Mouse (Mus musculus) CH12.LX (cell line): ENCODE measurements around the gene Tnnc1. TPM values are rescaled to one million over a fixed set of nuclear protein-coding genes. Genes with fewer than 3 reads are reported as not detected.

Experiments
- DNase-seq: peaks from one replicate; pipeline ENCODE4 v3.0.0-alpha.2; 2013; ENCODE audit errors: extremely low read depth
- H3K27ac ChIP-seq: 2 replicates; pipeline ENCODE4 v1.5.1; 2012; ENCODE audit warnings: low read depth, mild to moderate bottlenecking, control low read depth, moderate library complexity; ENCODE audit not compliant: insufficient read depth
- H3K27me3 ChIP-seq: replicated peaks from 2 replicates; pipeline ENCODE3; 2012; ENCODE audit warnings: inconsistent platforms
- H3K36me3 ChIP-seq, 2 experiments: replicated peaks in 1 of 2; 2 replicates each; pipeline versions ENCODE3 to v1.6.1; 2012; ENCODE audit warnings: inconsistent platforms in 1 of 2, low read length in 1 of 2, mild to moderate bottlenecking in 1 of 2, mixed read lengths in 1 of 2, moderate library complexity in 1 of 2; ENCODE audit not compliant: control insufficient read depth in 1 of 2, insufficient read depth in 1 of 2
- H3K4me1 ChIP-seq, 2 experiments: 2 replicates each; pipeline ENCODE4 v1.6.1; 2012; ENCODE audit warnings: inconsistent platforms in 1 of 2, moderate library complexity in 1 of 2; ENCODE audit not compliant: insufficient read depth in 2 of 2, control insufficient read depth in 1 of 2
- H3K4me2 ChIP-seq: 2 replicates; pipeline ENCODE4 v1.6.1; 2012; ENCODE audit warnings: low read depth, mild to moderate bottlenecking, control low read depth; ENCODE audit not compliant: poor library complexity, insufficient read depth, severe bottlenecking
- H3K4me3 ChIP-seq, 3 experiments: fragments of 150-350 bp in 1 of 3; sonication (generic) in 1 of 3; replicated peaks in 1 of 3; 2 replicates each; pipeline versions ENCODE3 to v1.5.1; 2011 to 2012; ENCODE audit warnings: low read depth in 2 of 3, low read length in 2 of 3, mild to moderate bottlenecking in 2 of 3, moderate library complexity in 2 of 3, control low read depth in 1 of 3, improper control_type of control experiment in 1 of 3, inconsistent platforms in 1 of 3, mixed read lengths in 1 of 3; ENCODE audit not compliant: poor library complexity in 1 of 3
- H3K79me2 ChIP-seq: replicated peaks from 2 replicates; pipeline ENCODE4 v1.6.1; 2012; ENCODE audit warnings: mild to moderate bottlenecking, moderate library complexity; ENCODE audit not compliant: control insufficient read depth, poor library complexity, insufficient read depth, severe bottlenecking; ENCODE audit errors: extremely low read depth
- H3K9ac ChIP-seq: 2 replicates; pipeline ENCODE4 v1.6.1; 2012; ENCODE audit warnings: low read depth, mild to moderate bottlenecking, control low read depth, moderate library complexity; ENCODE audit not compliant: insufficient read depth
- H3K9me3 ChIP-seq: replicated peaks from 2 replicates; pipeline ENCODE3; 2012; ENCODE audit warnings: low read length, inconsistent platforms, mixed read lengths
- CHD1 ChIP-seq: IDR thresholded peaks from 2 replicates; pipeline ENCODE4 v1.6.1; 2012; ENCODE audit warnings: low read depth, low read length, improper control_type of control experiment, inconsistent platforms
- CHD2 ChIP-seq: IDR thresholded peaks from 2 replicates; pipeline ENCODE4 v1.6.1; 2011; ENCODE audit warnings: low read length, improper control_type of control experiment
- CTCF ChIP-seq, 2 experiments: IDR thresholded peaks in 1 of 2; conservative IDR thresholded peaks in 1 of 2; 2 replicates each; pipeline ENCODE4 v1.5.1; 2011 to 2012; ENCODE audit warnings: low read depth in 2 of 2, low read length in 2 of 2, improper control_type of control experiment in 1 of 2, inconsistent platforms in 1 of 2, mild to moderate bottlenecking in 1 of 2, moderate library complexity in 1 of 2
- E2F4 ChIP-seq: IDR thresholded peaks from 2 replicates; pipeline ENCODE4 v1.6.1; 2011; ENCODE audit warnings: low read depth, low read length, improper control_type of control experiment; ENCODE audit not compliant: insufficient replicate concordance
- ELF1 ChIP-seq: IDR thresholded peaks from 2 replicates; pipeline ENCODE4 v1.6.1; 2014; ENCODE audit warnings: low read depth, mild to moderate bottlenecking, inconsistent platforms, low read length, improper control_type of control experiment
- EP300 ChIP-seq: IDR thresholded peaks from 2 replicates; pipeline ENCODE4 v1.6.1; 2011; ENCODE audit warnings: low read length, improper control_type of control experiment
- ETS1 ChIP-seq: conservative IDR thresholded peaks from 2 replicates; pipeline ENCODE4 v1.6.1; 2012; ENCODE audit warnings: low read depth, mild to moderate bottlenecking, inconsistent platforms, low read length, improper control_type of control experiment, moderate library complexity
- GABPA ChIP-seq: IDR thresholded peaks from 2 replicates; pipeline ENCODE4 v1.6.1; 2012; ENCODE audit warnings: low read depth, low read length, improper control_type of control experiment, inconsistent platforms; ENCODE audit not compliant: insufficient replicate concordance
- IRF4 ChIP-seq: IDR thresholded peaks from 2 replicates; pipeline ENCODE4 v1.6.1; 2014; ENCODE audit warnings: low read depth, mild to moderate bottlenecking, inconsistent platforms, low read length, improper control_type of control experiment
- JUN ChIP-seq: IDR thresholded peaks from 2 replicates; pipeline ENCODE4 v1.6.1; 2011; ENCODE audit warnings: low read depth, mild to moderate bottlenecking, low read length, improper control_type of control experiment, moderate library complexity; ENCODE audit not compliant: insufficient read depth
- JUND ChIP-seq: conservative IDR thresholded peaks from 2 replicates; pipeline ENCODE4 v1.6.1; 2011; ENCODE audit warnings: low read depth, low read length, improper control_type of control experiment
- KAT2A ChIP-seq: IDR thresholded peaks from 2 replicates; pipeline ENCODE4 v1.6.1; 2012; ENCODE audit warnings: low read length, improper control_type of control experiment, inconsistent platforms; ENCODE audit not compliant: insufficient replicate concordance
- MAFK ChIP-seq: IDR thresholded peaks from 2 replicates; pipeline ENCODE4 v1.6.1; 2011; ENCODE audit warnings: low read length, improper control_type of control experiment; ENCODE audit not compliant: insufficient replicate concordance
- MAX ChIP-seq: IDR thresholded peaks from 2 replicates; pipeline ENCODE4 v1.6.1; 2011; ENCODE audit warnings: low read length, improper control_type of control experiment
- MEF2A ChIP-seq: IDR thresholded peaks from 2 replicates; pipeline ENCODE4 v1.6.1; 2014; ENCODE audit warnings: low read depth, mild to moderate bottlenecking, inconsistent platforms, low read length, improper control_type of control experiment, borderline replicate concordance
- MYC ChIP-seq: IDR thresholded peaks from 2 replicates; pipeline ENCODE4 v1.6.1; 2011; ENCODE audit warnings: low read depth, mild to moderate bottlenecking, improper control_type of control experiment, low read length
- PAX5 ChIP-seq: IDR thresholded peaks from 2 replicates; pipeline ENCODE4 v1.6.1; 2012; ENCODE audit warnings: low read length, inconsistent platforms, mixed read lengths
- POLR2AphosphoS2 ChIP-seq: IDR thresholded peaks from 2 replicates; pipeline ENCODE4 v1.6.1; 2011; ENCODE audit warnings: low read depth, low read length, improper control_type of control experiment
- SIN3A ChIP-seq: IDR thresholded peaks from 2 replicates; pipeline ENCODE4 v1.6.1; 2012; ENCODE audit warnings: low read length, improper control_type of control experiment, inconsistent platforms
- SMC3 ChIP-seq: IDR thresholded peaks from 2 replicates; pipeline ENCODE4 v1.6.1; 2011; ENCODE audit warnings: low read depth, low read length, improper control_type of control experiment
- TBP ChIP-seq: conservative IDR thresholded peaks from 2 replicates; pipeline ENCODE4 v1.6.1; 2011; ENCODE audit warnings: low read depth, low read length, improper control_type of control experiment
- TCF12 ChIP-seq: IDR thresholded peaks from 2 replicates; pipeline ENCODE4 v1.6.1; 2014; ENCODE audit warnings: low read depth, mild to moderate bottlenecking, inconsistent platforms, low read length, improper control_type of control experiment
- UBTF ChIP-seq: IDR thresholded peaks from 2 replicates; pipeline ENCODE4 v1.6.1; 2012; ENCODE audit warnings: low read depth, mild to moderate bottlenecking, inconsistent platforms, low read length, improper control_type of control experiment, moderate library complexity
- USF1 ChIP-seq: IDR thresholded peaks from 2 replicates; pipeline ENCODE4 v1.6.1; 2014; ENCODE audit warnings: low read depth, mild to moderate bottlenecking, inconsistent platforms, low read length, improper control_type of control experiment
- USF2 ChIP-seq: conservative IDR thresholded peaks from 2 replicates; pipeline ENCODE4 v1.6.1; 2011; ENCODE audit warnings: low read depth, low read length, improper control_type of control experiment
- ZC3H11A ChIP-seq: IDR thresholded peaks from 2 replicates; pipeline ENCODE4 v1.6.1; 2012; ENCODE audit warnings: low read depth, mild to moderate bottlenecking, inconsistent platforms, low read length, improper control_type of control experiment
- ZKSCAN1 ChIP-seq: IDR thresholded peaks from 2 replicates; pipeline ENCODE4 v1.6.1; 2012; ENCODE audit warnings: low read depth, inconsistent platforms, low read length, improper control_type of control experiment, borderline replicate concordance
- ZMIZ1 ChIP-seq: IDR thresholded peaks from 2 replicates; pipeline ENCODE4 v1.6.1; 2012; ENCODE audit warnings: low read depth, mild to moderate bottlenecking, inconsistent platforms, low read length, improper control_type of control experiment
- dilution Hi-C: fragments of 300-500 bp; cut with MboI; formaldehyde crosslinking; loops from 2 replicates; pipeline ENCODE4 v1.14.3; 2020; ENCODE audit warnings: low sequenced_read_pairs; ENCODE audit not compliant: extremely low pct_unique_long_range_greater_than_20kb, extremely low pct_ligation_motif_present
- in situ Hi-C: fragments of 300-500 bp; cut with MboI; formaldehyde crosslinking; loops from 3 replicates; pipeline ENCODE4 v1.14.3; 2019; ENCODE audit warnings: low sequenced_read_pairs, low pct_ligation_motif_present, low pct_unique_long_range_greater_than_20kb, mixed read lengths
- polyA plus RNA-seq: library from polyadenylated mRNA; unstranded; fragments of >175 nt; gene quantifications from 2 replicates; pipeline ENCODE4 v1.2.1, GENCODE M21; 2012; ENCODE audit warnings: low read depth; ENCODE audit not compliant: insufficient read length
- total RNA-seq, 2 experiments: library from RNA; depleted of rRNA; stranded (reverse); fragments of 300-350 nt in 1 of 2; fragments of >200 nt in 1 of 2; gene quantifications; 2 replicates each; pipeline ENCODE4 v1.2.3; 2012 to 2014

Gene Tnnc1
- total and polyA plus RNA-seq, 3 experiments = 0.25 to 0.66 (median 0.63) TPM

GRCm38 (mm10) chr14:31230442-31230841 lies 22.3 kb downstream of the Tnnc1 start:
- in situ Hi-C loops = no loop called here
- dilution Hi-C loops = no loop called here
- TF ChIP-seq PAX5 (no peak), ELF1 (no peak), KAT2A (no peak), MYC (no peak), SMC3 (no peak), TBP (no peak), TCF12 (no peak), CHD1 (no peak), MAFK (no peak), GABPA (no peak), E2F4 (no peak), UBTF (no peak), CTCF (conservative IDR thresholded peaks at IDR 0.05 in 1 of 2, IDR thresholded peaks at IDR 0.05 in 1 of 2; ENCODE audit: low read depth in 2 of 2, low read length in 2 of 2) (no peak), JUN (no peak), MEF2A (no peak), USF1 (no peak), ZC3H11A (no peak), CHD2 (no peak)

GRCm38 (mm10) chr14:31232404-31233069 lies 24.4 kb downstream of the Tnnc1 start:
- TF ChIP-seq ZMIZ1 (no peak), ZKSCAN1 (no peak), MAFK (no peak), CTCF (conservative IDR thresholded peaks at IDR 0.05 in 1 of 2, IDR thresholded peaks at IDR 0.05 in 1 of 2; ENCODE audit: low read depth in 2 of 2, low read length in 2 of 2) (no peak), JUND (no peak), UBTF (no peak), ZC3H11A (no peak), ETS1 (no peak), MEF2A (no peak), JUN (no peak), EP300 (no peak), USF2 (no peak), KAT2A (no peak), POLR2AphosphoS2 (no peak), MAX (no peak), SIN3A (no peak), CHD1 (no peak), PAX5 (no peak), IRF4 (no peak), USF1 (no peak)
- no peak for DNase-seq
- H3K9me3 ChIP-seq = no peaks in the 10 kb centered on the region
- H3K27me3 ChIP-seq = peaks cover 14% of the 10 kb centered on the region
- no peaks in the 10 kb centered on the region for H3K79me2 ChIP-seq
- H3K9ac ChIP-seq = no peak overlapping the region
- peaks cover 19 to 39% of the 10 kb centered on the region in 2 experiments for H3K4me1 ChIP-seq
- dilution Hi-C loops (no loop called here), in situ Hi-C loops (no loop called here)
- H3K4me3 ChIP-seq = no peak overlapping the region
- H3K27ac ChIP-seq = no peak overlapping the region
- H3K4me2 ChIP-seq = no peak overlapping the region
- H3K36me3 ChIP-seq = peaks cover 0 to 8% of the 10 kb centered on the region in 2 experiments

More at GRCm38 (mm10) chr14:31230442-31230841, 22.3 kb downstream of the Tnnc1 start:
- H3K4me3 ChIP-seq = no peak overlapping the region
- no peaks in the 10 kb centered on the region for H3K79me2 ChIP-seq
- no peak overlapping the region for H3K4me2 ChIP-seq
- H3K4me1 ChIP-seq = peaks cover 19 to 40% of the 10 kb centered on the region in 2 experiments
- H3K9me3 ChIP-seq = no peaks in the 10 kb centered on the region
- H3K27ac ChIP-seq = no peak overlapping the region
- H3K9ac ChIP-seq = no peak overlapping the region
- peaks cover 0 to 3% of the 10 kb centered on the region in 2 experiments for H3K36me3 ChIP-seq
- DNase-seq = no peak
- H3K27me3 ChIP-seq = peaks cover 14% of the 10 kb centered on the region
